Mouse (Mus musculus): Measurements from ENCODE around the gene Usp54. TPM values are rescaled to one million over a fixed set of nuclear protein-coding genes. Genes with fewer than 3 reads are reported as not detected.
A peak's percentile ranks its signal among the peaks of the same experiment; 100 is the strongest.
"Not testable (repeated sequence)": the region's sequence is repeated elsewhere in the genome, so short reads cannot be mapped to it uniquely, and the experiment has no call there.

Usp54 gene
- polyA plus RNA-seq, 1 experiment from 2014 or later: 12.6 TPM

GRCm38 (mm10) chr14:20599542-20599941, 41.3 kb downstream of the Usp54 start:
- Histone ChIP-seq H3K9me3 (replicated peaks; ENCODE audit: control insufficient read depth, low read length) (no peaks in the 10 kb centered on the region), H3K9ac (replicated peaks; ENCODE audit: low read length) (no peak overlapping the region), H3K4me2 (ENCODE audit: low read depth, low read length) (no peak overlapping the region), H3K36me3 (replicated peaks; ENCODE audit: control insufficient read depth, insufficient read depth, low read depth, low read length) (no peaks in the 10 kb centered on the region), H3K27ac (replicated peaks; ENCODE audit: low read depth, low read length) (no peak overlapping the region), H3K4me1 (ENCODE audit: control insufficient read depth, insufficient read depth, low read length) (no peaks in the 10 kb centered on the region), H3K4me3 (ENCODE audit: low read depth, low read length) (no peak overlapping the region), H3K27me3 (ENCODE audit: control insufficient read depth, insufficient read depth, low read length) (no peaks in the 10 kb centered on the region)
- ATAC-seq (replicated peaks; ENCODE audit: insufficient number of reproducible peaks, low FRiP score, low TSS enrichment, low read depth) (no peak), DNase-seq (ENCODE audit: low spot score) (no peak)
- 86% methylated on average over 2 of the region's 2 CpGs for WGBS

GRCm38 (mm10) chr14:20595781-20596180, 45.1 kb downstream of the Usp54 start:
- H3K27ac ChIP-seq (replicated peaks; ENCODE audit: low read depth, low read length): no peak overlapping the region
- DNase-seq (ENCODE audit: low spot score): no peak
- no peaks in the 10 kb centered on the region for H3K9me3 ChIP-seq (replicated peaks; ENCODE audit: control insufficient read depth, low read length)
- H3K27me3 ChIP-seq (ENCODE audit: control insufficient read depth, insufficient read depth, low read length): no peaks in the 10 kb centered on the region
- H3K4me2 ChIP-seq (ENCODE audit: low read depth, low read length): no peak overlapping the region
- H3K9ac ChIP-seq (replicated peaks; ENCODE audit: low read length): no peak overlapping the region
- 15% methylated on average over 3 of the region's 3 CpGs for WGBS
- no peak; the same call in 1 of the 2 replicates for ATAC-seq (replicated peaks; ENCODE audit: insufficient number of reproducible peaks, low FRiP score, low TSS enrichment, low read depth)
- H3K4me1 ChIP-seq (ENCODE audit: control insufficient read depth, insufficient read depth, low read length): no peaks in the 10 kb centered on the region
- no peak overlapping the region for H3K4me3 ChIP-seq (ENCODE audit: low read depth, low read length)
- no peaks in the 10 kb centered on the region for H3K36me3 ChIP-seq (replicated peaks; ENCODE audit: control insufficient read depth, insufficient read depth, low read depth, low read length)

- no peak for DNase-seq (ENCODE audit: low spot score)
- Histone ChIP-seq H3K27me3 (ENCODE audit: control insufficient read depth, insufficient read depth, low read length) (no peaks in the 10 kb centered on the region), H3K27ac (replicated peaks; ENCODE audit: low read depth, low read length) (no peak overlapping the region), H3K36me3 (replicated peaks; ENCODE audit: control insufficient read depth, insufficient read depth, low read depth, low read length) (no peaks in the 10 kb centered on the region), H3K9me3 (replicated peaks; ENCODE audit: control insufficient read depth, low read length) (no peaks in the 10 kb centered on the region), H3K4me1 (ENCODE audit: control insufficient read depth, insufficient read depth, low read length) (no peaks in the 10 kb centered on the region), H3K4me3 (ENCODE audit: low read depth, low read length) (no peak overlapping the region), H3K9ac (replicated peaks; ENCODE audit: low read length) (no peak overlapping the region), H3K4me2 (ENCODE audit: low read depth, low read length) (no peak overlapping the region)
- no peak for ATAC-seq (replicated peaks; ENCODE audit: insufficient number of reproducible peaks, low FRiP score, low TSS enrichment, low read depth)
- 91% methylated on average over 5 of the region's 5 CpGs for WGBS
Observed at GRCm38 (mm10) chr14:20587458-20587857, 53.4 kb downstream of the Usp54 start.

GRCm38 (mm10) chr14:20578822-20579407, 61.9 kb downstream of the Usp54 start:
- Histone ChIP-seq H3K9me3 (replicated peaks; ENCODE audit: control insufficient read depth, low read length) (no peaks in the 10 kb centered on the region), H3K36me3 (replicated peaks; ENCODE audit: control insufficient read depth, insufficient read depth, low read depth, low read length) (no peaks in the 10 kb centered on the region), H3K4me2 (ENCODE audit: low read depth, low read length) (no peak overlapping the region), H3K9ac (replicated peaks; ENCODE audit: low read length) (no peak overlapping the region), H3K4me1 (ENCODE audit: control insufficient read depth, insufficient read depth, low read length) (no peaks in the 10 kb centered on the region), H3K4me3 (ENCODE audit: low read depth, low read length) (no peak overlapping the region), H3K27ac (replicated peaks; ENCODE audit: low read depth, low read length) (no peak overlapping the region), H3K27me3 (ENCODE audit: control insufficient read depth, insufficient read depth, low read length) (no peaks in the 10 kb centered on the region)
- no peak for ATAC-seq (replicated peaks; ENCODE audit: insufficient number of reproducible peaks, low FRiP score, low TSS enrichment, low read depth)
- 85% methylated on average over 6 of the region's 6 CpGs for WGBS
- DNase-seq (ENCODE audit: low spot score): no peak

GRCm38 (mm10) chr14:20576179-20576578, 64.7 kb downstream of the Usp54 start:
- Histone ChIP-seq H3K9me3 (replicated peaks; ENCODE audit: control insufficient read depth, low read length) (no peaks in the 10 kb centered on the region), H3K4me3 (ENCODE audit: low read depth, low read length) (no peak overlapping the region), H3K4me1 (ENCODE audit: control insufficient read depth, insufficient read depth, low read length) (no peaks in the 10 kb centered on the region), H3K27ac (replicated peaks; ENCODE audit: low read depth, low read length) (no peak overlapping the region), H3K36me3 (replicated peaks; ENCODE audit: control insufficient read depth, insufficient read depth, low read depth, low read length) (no peaks in the 10 kb centered on the region), H3K27me3 (ENCODE audit: control insufficient read depth, insufficient read depth, low read length) (no peaks in the 10 kb centered on the region), H3K9ac (replicated peaks; ENCODE audit: low read length) (no peak overlapping the region), H3K4me2 (ENCODE audit: low read depth, low read length) (no peak overlapping the region)
- 49% methylated on average over 7 of the region's 7 CpGs for WGBS
- DNase-seq (ENCODE audit: low spot score): peak; percentile 79
- no peak for ATAC-seq (replicated peaks; ENCODE audit: insufficient number of reproducible peaks, low FRiP score, low TSS enrichment, low read depth)

- not testable (repeated sequence) for ATAC-seq (replicated peaks; ENCODE audit: insufficient number of reproducible peaks, low FRiP score, low TSS enrichment, low read depth); H3K4me3 ChIP-seq (ENCODE audit: low read depth, low read length); H3K27me3 ChIP-seq (ENCODE audit: control insufficient read depth, insufficient read depth, low read length); DNase-seq (ENCODE audit: low spot score); H3K27ac ChIP-seq (replicated peaks; ENCODE audit: low read depth, low read length); H3K9me3 ChIP-seq (replicated peaks; ENCODE audit: control insufficient read depth, low read length); H3K4me1 ChIP-seq (ENCODE audit: control insufficient read depth, insufficient read depth, low read length); H3K4me2 ChIP-seq (ENCODE audit: low read depth, low read length); H3K9ac ChIP-seq (replicated peaks; ENCODE audit: low read length); H3K36me3 ChIP-seq (replicated peaks; ENCODE audit: control insufficient read depth, insufficient read depth, low read depth, low read length)
- 84% methylated on average over 3 of the region's 3 CpGs for WGBS
Observed at GRCm38 (mm10) chr14:20573196-20573595, 67.7 kb downstream of the Usp54 start.

GRCm38 (mm10) chr14:20565256-20566021, 75.4 kb downstream of the Usp54 start:
- Histone ChIP-seq H3K4me3 (ENCODE audit: low read depth, low read length) (no peak overlapping the region), H3K9ac (replicated peaks; ENCODE audit: low read length) (no peak overlapping the region), H3K9me3 (replicated peaks; ENCODE audit: control insufficient read depth, low read length) (no peaks in the 10 kb centered on the region), H3K27ac (replicated peaks; ENCODE audit: low read depth, low read length) (no peak overlapping the region), H3K27me3 (ENCODE audit: control insufficient read depth, insufficient read depth, low read length) (no peaks in the 10 kb centered on the region), H3K4me1 (ENCODE audit: control insufficient read depth, insufficient read depth, low read length) (no peaks in the 10 kb centered on the region), H3K36me3 (replicated peaks; ENCODE audit: control insufficient read depth, insufficient read depth, low read depth, low read length) (peaks cover 2% of the 10 kb centered on the region; the same call in 1 of the 2 replicates), H3K4me2 (ENCODE audit: low read depth, low read length) (no peak overlapping the region)
- no peak for DNase-seq (ENCODE audit: low spot score)
- ATAC-seq (replicated peaks; ENCODE audit: insufficient number of reproducible peaks, low FRiP score, low TSS enrichment, low read depth): no peak
- 72% methylated on average over 9 of the region's 9 CpGs for WGBS

GRCm38 (mm10) chr14:20564692-20565091, 76.2 kb downstream of the Usp54 start:
- Histone ChIP-seq H3K4me3 (ENCODE audit: low read depth, low read length) (no peak overlapping the region), H3K4me2 (ENCODE audit: low read depth, low read length) (no peak overlapping the region), H3K36me3 (replicated peaks; ENCODE audit: control insufficient read depth, insufficient read depth, low read depth, low read length) (peaks cover 2% of the 10 kb centered on the region; the same call in 1 of the 2 replicates), H3K27me3 (ENCODE audit: control insufficient read depth, insufficient read depth, low read length) (no peaks in the 10 kb centered on the region), H3K9ac (replicated peaks; ENCODE audit: low read length) (no peak overlapping the region), H3K27ac (replicated peaks; ENCODE audit: low read depth, low read length) (no peak overlapping the region), H3K9me3 (replicated peaks; ENCODE audit: control insufficient read depth, low read length) (no peaks in the 10 kb centered on the region), H3K4me1 (ENCODE audit: control insufficient read depth, insufficient read depth, low read length) (no peaks in the 10 kb centered on the region)
- 74% methylated on average over 12 of the region's 12 CpGs for WGBS
- DNase-seq (ENCODE audit: low spot score): peak; percentile 16
- ATAC-seq (replicated peaks; ENCODE audit: insufficient number of reproducible peaks, low FRiP score, low TSS enrichment, low read depth): no peak
